Mouse (Mus musculus) kidney, adult 2 months (tissue): Measurements from ENCODE around the gene Phlda2. TPM values are rescaled to one million over a fixed set of nuclear protein-coding genes. Genes with fewer than 3 reads are reported as not detected.
"Not testable (repeated sequence)": the region's sequence is repeated elsewhere in the genome, so short reads cannot be mapped to it uniquely, and the experiment has no call there.

Experiments
- DNase-seq: peaks from one replicate; pipeline ENCODE4 v3.0.0; 2021
- H3K27ac ChIP-seq: fragments of 200-500 bp; 2 replicates; pipeline ENCODE4 v1.5.1; 2012; ENCODE audit warnings: low read depth, low read length, control low read depth, inconsistent platforms; ENCODE audit not compliant: insufficient read depth
- H3K27me3 ChIP-seq: fragments of 200-500 bp; replicated peaks from 2 replicates; pipeline ENCODE4 v1.6.1; 2012; ENCODE audit warnings: mild to moderate bottlenecking, moderate library complexity, low read length, inconsistent platforms; ENCODE audit not compliant: control insufficient read depth, insufficient read depth
- H3K36me3 ChIP-seq: fragments of 200-500 bp; 2 replicates; pipeline ENCODE4 v1.6.1; 2012; ENCODE audit warnings: mild to moderate bottlenecking, moderate library complexity, low read length, inconsistent platforms; ENCODE audit not compliant: control insufficient read depth, insufficient read depth
- H3K4me1 ChIP-seq: fragments of 200-500 bp; 2 replicates; pipeline ENCODE4 v1.6.1; 2011; ENCODE audit warnings: low read length; ENCODE audit not compliant: control insufficient read depth, insufficient read depth
- H3K4me3 ChIP-seq: fragments of 200-500 bp; 2 replicates; pipeline ENCODE4 v1.5.1; 2011; ENCODE audit warnings: mild to moderate bottlenecking, low read depth, low read length, control low read depth; ENCODE audit not compliant: insufficient read depth
- CTCF ChIP-seq: fragments of 200-500 bp; conservative IDR thresholded peaks from 2 replicates; pipeline ENCODE4 v1.5.1; 2011; ENCODE audit warnings: low read depth, mild to moderate bottlenecking, control low read depth, low read length, moderate library complexity, mixed read lengths; ENCODE audit not compliant: insufficient read depth, insufficient read length
- POLR2A ChIP-seq: fragments of 200-500 bp; IDR thresholded peaks from one replicate; pipeline ENCODE4 v1.6.1; 2011; ENCODE audit warnings: low read depth, low read length, control low read depth
- WGBS: fragments of 180-500 bp; shearing (Covaris S2); methylation state at CpG from one replicate; pipeline ENCODE4 v1.1.7; 2018; 5-methylcytosine and 5-hydroxymethylcytosine counted together
- polyA plus RNA-seq: library from polyadenylated mRNA; depleted of rRNA; stranded (reverse); fragments of >200 nt; gene quantifications from 2 replicates; pipeline ENCODE4 v1.2.3, GENCODE M21; 2012

Gene Phlda2
- polyA plus RNA-seq, 1 experiment, result 46.6 TPM

DNA sequence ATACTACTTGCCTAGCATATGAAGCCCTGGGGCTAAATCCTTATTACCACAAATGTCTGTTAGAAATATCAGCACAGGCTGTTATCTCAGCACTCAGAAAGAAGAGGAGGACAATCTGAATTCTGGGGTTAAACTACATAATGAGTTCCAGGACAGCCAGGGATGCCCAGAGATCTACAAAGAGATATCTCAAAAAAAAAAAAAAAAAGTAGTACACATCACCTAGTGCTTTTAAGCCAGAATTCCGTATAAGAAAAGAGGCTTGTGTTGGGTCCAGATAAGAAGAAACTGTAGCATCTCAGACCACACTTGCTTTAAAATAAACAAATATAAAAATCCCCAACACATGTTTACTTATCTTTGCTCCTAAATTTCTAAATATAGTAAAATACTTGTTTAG, 35.7 kb upstream of the Phlda2 start:
- TF ChIP-seq POLR2A (no peak), CTCF (no peak)
- Histone ChIP-seq H3K27ac (no peak overlapping the region), H3K27me3 (no peaks in the 10 kb centered on the region), H3K36me3 (peaks cover 15% of the 10 kb centered on the region), H3K4me1 (peaks cover 9% of the 10 kb centered on the region), H3K4me3 (no peak overlapping the region)
- WGBS, result 78% methylated on average over 1 of the region's 1 CpGs
- DNase-seq, result no peak

DNA sequence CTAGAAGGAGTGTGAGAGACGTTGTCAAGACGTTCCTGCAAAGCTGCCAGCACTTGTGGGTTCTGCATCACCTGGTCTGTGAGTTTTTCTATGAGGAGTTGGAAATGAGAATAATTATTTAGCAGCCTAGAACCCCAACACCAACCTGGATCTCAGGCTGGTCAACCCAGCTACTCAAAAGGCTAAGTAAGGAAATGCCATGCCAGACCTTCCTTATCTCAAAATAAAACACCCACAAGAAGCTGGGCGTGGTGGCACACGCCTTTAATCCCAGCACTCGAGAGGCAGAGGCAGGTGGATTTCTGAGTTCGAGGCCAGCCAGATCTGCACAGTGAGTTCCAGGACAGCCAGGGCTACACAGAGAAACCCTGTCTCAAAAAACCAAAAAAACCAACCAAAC, 35.3 kb upstream of the Phlda2 start:
- DNase-seq, H3K27ac ChIP-seq, H3K4me3 ChIP-seq, H3K27me3 ChIP-seq, H3K4me1 ChIP-seq: not testable (repeated sequence)
- H3K36me3 ChIP-seq, result peaks cover 15% of the 10 kb centered on the region
- 81% methylated on average over 6 of the region's 6 CpGs for WGBS

DNA sequence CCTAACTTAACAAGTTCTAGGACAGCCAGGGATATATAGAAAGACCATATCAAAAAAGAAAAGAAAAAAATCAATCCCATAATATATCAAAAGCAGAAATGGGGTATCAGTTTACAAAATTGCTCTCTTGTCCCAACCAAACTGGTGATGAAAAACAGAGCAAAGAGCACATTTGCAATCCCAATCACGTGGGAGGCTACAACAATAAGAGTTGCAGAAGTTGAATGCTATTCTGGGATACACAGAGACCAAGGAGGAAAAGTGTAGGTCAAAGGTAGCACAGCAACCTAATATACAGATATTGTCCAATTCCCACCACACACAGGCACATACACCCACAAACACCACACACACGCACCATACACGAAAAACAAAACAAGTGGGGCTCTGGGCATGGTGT, 33.3 kb upstream of the Phlda2 start:
- Histone ChIP-seq H3K27me3 (no peaks in the 10 kb centered on the region), H3K27ac (no peak overlapping the region), H3K4me1 (peaks cover 5% of the 10 kb centered on the region; the same call in 1 of the 2 replicates), H3K36me3 (peaks cover 18% of the 10 kb centered on the region), H3K4me3 (no peak overlapping the region)
- DNase-seq, result no peak
- TF ChIP-seq POLR2A, result no peak
- no peak for TF ChIP-seq CTCF
- 81% methylated on average over 3 of the region's 3 CpGs for WGBS

DNA sequence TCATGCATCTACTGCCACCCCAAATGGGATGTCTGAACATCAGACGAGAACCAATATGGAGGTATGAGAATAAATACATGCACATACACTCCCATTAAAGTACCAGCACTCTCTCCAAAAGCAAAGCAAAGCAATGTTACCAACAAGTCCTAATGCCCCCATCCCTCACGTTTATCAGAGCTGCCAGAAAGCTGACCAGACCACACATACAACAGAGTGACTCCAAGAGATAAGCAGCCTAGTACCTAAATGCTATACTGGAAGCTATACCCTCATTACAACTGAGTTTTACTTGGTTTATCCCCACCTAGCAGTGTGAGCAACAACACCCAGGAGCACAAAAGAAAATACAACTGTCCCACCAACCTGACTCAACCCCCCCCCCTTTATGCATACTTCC, 30.3 kb upstream of the Phlda2 start:
- no peak for DNase-seq
- Histone ChIP-seq H3K27me3 (no peaks in the 10 kb centered on the region), H3K27ac (no peak overlapping the region), H3K36me3 (peaks cover 23% of the 10 kb centered on the region), H3K4me1 (peaks cover 5% of the 10 kb centered on the region; the same call in 1 of the 2 replicates), H3K4me3 (no peak overlapping the region)
- WGBS, result 85% methylated on average over 2 of the region's 2 CpGs
- TF ChIP-seq CTCF, result no peak
- no peak for TF ChIP-seq POLR2A

DNA sequence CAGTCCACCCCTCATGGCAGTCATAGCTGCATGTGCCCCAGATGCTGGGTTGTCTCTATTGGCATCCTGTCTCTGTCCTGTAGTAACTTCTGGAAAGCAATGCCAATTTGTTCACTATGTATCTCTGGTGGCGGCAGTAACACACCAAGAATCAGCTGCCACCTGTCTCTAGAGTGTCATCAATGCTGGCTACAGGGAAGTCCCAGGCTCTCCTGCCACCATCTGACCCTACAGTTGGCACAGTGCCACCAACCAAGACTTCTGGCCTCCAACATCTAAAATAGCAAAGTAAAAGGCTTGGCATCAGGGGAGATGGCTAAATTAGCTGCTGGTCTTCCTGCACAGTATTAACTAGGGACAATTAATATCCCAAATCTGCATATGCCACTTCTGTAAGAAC, 29.5 kb upstream of the Phlda2 start:
- WGBS, result 94% methylated on average over 1 of the region's 1 CpGs
- Histone ChIP-seq H3K36me3 (peaks cover 19% of the 10 kb centered on the region), H3K4me1 (peaks cover 5% of the 10 kb centered on the region; the same call in 1 of the 2 replicates), H3K27me3 (no peaks in the 10 kb centered on the region), H3K4me3 (no peak overlapping the region), H3K27ac (no peak overlapping the region)
- TF ChIP-seq POLR2A (no peak), CTCF (no peak)
- DNase-seq, result no peak

DNA sequence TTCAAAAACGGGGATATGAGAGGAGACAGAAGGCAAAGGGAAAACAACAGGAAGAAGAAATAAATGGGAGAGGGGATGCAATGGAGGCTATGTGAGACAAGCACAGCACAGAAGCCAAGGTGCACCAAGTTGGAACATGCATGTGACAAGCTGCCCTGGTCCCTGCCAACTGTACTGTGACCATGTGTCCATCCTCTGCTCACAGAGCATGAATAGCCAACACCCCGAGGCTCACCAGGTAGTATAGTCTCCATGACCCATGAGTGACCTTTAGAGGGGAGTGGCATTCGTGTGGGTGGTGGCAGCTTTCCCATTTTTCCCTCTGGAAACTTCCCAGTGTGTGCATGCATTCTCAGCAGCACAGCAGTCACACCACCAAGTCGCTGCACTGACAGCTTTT, 16.4 kb upstream of the Phlda2 start:
- no peak for TF ChIP-seq POLR2A
- no peak for TF ChIP-seq CTCF
- no peak overlapping the region for H3K27ac ChIP-seq
- DNase-seq, result peak; percentile 23
- H3K4me1 ChIP-seq, result no peaks in the 10 kb centered on the region
- no peaks in the 10 kb centered on the region; the same call in 1 of the 2 replicates for H3K27me3 ChIP-seq
- no peak overlapping the region for H3K4me3 ChIP-seq
- WGBS, result 42% methylated on average over 4 of the region's 4 CpGs
- H3K36me3 ChIP-seq, result peaks cover 2% of the 10 kb centered on the region

DNA sequence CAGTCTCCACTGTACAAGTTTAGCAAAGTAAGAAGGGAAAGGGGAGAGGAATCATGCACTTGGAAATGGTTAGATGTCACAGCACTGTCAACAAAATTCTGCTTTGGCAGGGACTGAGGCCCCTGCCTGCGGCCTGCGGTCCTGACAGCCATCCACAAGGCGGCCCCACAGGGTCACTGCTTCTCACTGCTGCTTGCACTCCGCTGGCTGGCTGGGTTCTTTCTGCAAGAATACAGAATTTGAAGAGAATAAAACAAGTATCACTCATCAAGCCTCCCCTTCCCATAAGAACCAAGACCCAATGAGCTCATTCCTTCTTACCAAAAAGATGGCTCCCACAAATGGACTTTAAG, 11.4 kb upstream of the Phlda2 start:
- 96% methylated on average over 4 of the region's 4 CpGs for WGBS
- no peaks in the 10 kb centered on the region for H3K27me3 ChIP-seq
- no peaks in the 10 kb centered on the region; the same call in 1 of the 2 replicates for H3K36me3 ChIP-seq
- TF ChIP-seq CTCF (no peak), POLR2A (no peak)
- no peak for DNase-seq
- no peak overlapping the region for H3K27ac ChIP-seq
- 0 out of 2 replicates have a peak, but pooled peaks cover 6% of the 10 kb centered on the region for H3K4me1 ChIP-seq
- H3K4me3 ChIP-seq, result no peak overlapping the region
